Mouse (Mus musculus) left cerebral cortex, adult 2 months (tissue): ENCODE data around the gene Mxra7. TPM values are rescaled to one million over a fixed set of nuclear protein-coding genes. Genes with fewer than 3 reads are reported as not detected.
A peak's percentile ranks its signal among the peaks of the same experiment; 100 is the strongest.
"Not testable (repeated sequence)": the region's sequence is repeated elsewhere in the genome, so short reads cannot be mapped to it uniquely, and the experiment has no call there.

ENCODE experiments used
- DNase-seq, 2 experiments: peaks; one replicate each; pipeline ENCODE4 v3.0.0; 2021 to 2022; ENCODE audit warnings: low spot score in 2 of 2, mixed read lengths in 1 of 2; ENCODE audit errors: extremely low spot score in 1 of 2
- H3K27ac ChIP-seq: fragments of 200-600 bp; 2 replicates; pipeline ENCODE4 v1.8.1; 2022
- H3K4me3 ChIP-seq: fragments of 200-600 bp; 2 replicates; pipeline ENCODE4 v1.8.1; 2022
- CTCF ChIP-seq: fragments of 200-600 bp; IDR thresholded peaks from 2 replicates; pipeline ENCODE4 v1.8.1; 2022; ENCODE audit warnings: antibody characterized with exemption, mild to moderate bottlenecking, moderate library complexity
- intact Hi-C: fragments of 180-260 bp; cut with DNase I; formaldehyde crosslinking; loops from one replicate; pipeline ENCODE4 v1.15.1; 2025
- total RNA-seq, 2 experiments: library from RNA; stranded (reverse); gene quantifications; 2 replicates each; pipeline ENCODE4 v1.2.3; 2021

Mxra7 gene
- total RNA-seq, 2 experiments from 2014 or later: 15.3 to 22.5 TPM

- peak; percentile 95 to 98 for DNase-seq
- intact Hi-C loops: loop anchor here (1.0 kb wide), 1 partner anchor 10 kb away; the partner anchor contains the start of gene Srsf2
- TF ChIP-seq CTCF: no peak
- Histone ChIP-seq H3K27ac (peak within 1 kb of the TSS; percentile 92), H3K4me3 (peak within 1 kb of the TSS; percentile 78)
Observed at GRCm38 (mm10) chr11:116843261-116844233, 15.7 kb upstream of the Mxra7 start, which contains the start of the genes Mettl23 and Jmjd6. Gene Mettl23, plus strand, starts transcription at chr11:116843278. Gene Jmjd6, minus strand, starts transcription at chr11:116843449.

- H3K4me3 ChIP-seq: peak overlapping the region; percentile 78
- intact Hi-C loops: loop anchor here (1.0 kb wide), 1 partner anchor 11 kb away; the partner anchor contains the start of gene Srsf2
- peak overlapping the region; percentile 92 for H3K27ac ChIP-seq
- no peak; the same call in 1 of the 2 replicates for TF ChIP-seq CTCF
- DNase-seq: peak; percentile 69 to 76
Observed at GRCm38 (mm10) chr11:116842531-116843260, 14.8 kb upstream of the Mxra7 start.

GRCm38 (mm10) chr11:116840748-116841147, 12.9 kb upstream of the Mxra7 start:
- DNase-seq: no peak
- Histone ChIP-seq H3K4me3 (no peak overlapping the region), H3K27ac (no peak overlapping the region)
- intact Hi-C loops: no loop called here
- TF ChIP-seq CTCF: no peak; the same call in 1 of the 2 replicates

- DNase-seq: no peak
- intact Hi-C loops: no loop called here
- no peak for TF ChIP-seq CTCF
Observed at GRCm38 (mm10) chr11:116839601-116840000, 11.8 kb upstream of the Mxra7 start.

GRCm38 (mm10) chr11:116838936-116839335, 11.1 kb upstream of the Mxra7 start:
- no peak for TF ChIP-seq CTCF
- Histone ChIP-seq H3K4me3 (no peak overlapping the region), H3K27ac (no peak overlapping the region)
- no peak for DNase-seq
- intact Hi-C loops: no loop called here

More at GRCm38 (mm10) chr11:116839601-116840000, 11.8 kb upstream of the Mxra7 start:
- H3K27ac ChIP-seq: no peak overlapping the region
- no peak overlapping the region for H3K4me3 ChIP-seq

GRCm38 (mm10) chr11:116837441-116837840, 9.6 kb upstream of the Mxra7 start:
- Histone ChIP-seq H3K4me3 (no peak overlapping the region), H3K27ac (no peak overlapping the region)
- intact Hi-C loops: no loop called here
- no peak for TF ChIP-seq CTCF
- DNase-seq: no peak

GRCm38 (mm10) chr11:116836283-116836682, 8.4 kb upstream of the Mxra7 start:
- no peak overlapping the region for H3K4me3 ChIP-seq
- intact Hi-C loops: no loop called here
- DNase-seq: no peak
- no peak overlapping the region for H3K27ac ChIP-seq
- TF ChIP-seq CTCF: no peak

GRCm38 (mm10) chr11:116834954-116835353, 7.1 kb upstream of the Mxra7 start:
- no peak for TF ChIP-seq CTCF
- intact Hi-C loops: no loop called here
- DNase-seq: no peak
- H3K27ac ChIP-seq: no peak overlapping the region
- H3K4me3 ChIP-seq: no peak overlapping the region

- Histone ChIP-seq H3K27ac (no peak overlapping the region), H3K4me3 (no peak overlapping the region)
- intact Hi-C loops: no loop called here
- no peak for TF ChIP-seq CTCF
- no peak for DNase-seq
Observed at GRCm38 (mm10) chr11:116832172-116832685, 4.4 kb upstream of the Mxra7 start.

GRCm38 (mm10) chr11:116826550-116827504, 1.0 kb downstream of the Mxra7 start:
- Histone ChIP-seq H3K4me3 (peak overlapping the region; percentile 67), H3K27ac (peak overlapping the region; percentile 67)
- intact Hi-C loops: no loop called here
- no peak for TF ChIP-seq CTCF
- no peak for DNase-seq

- no peak for TF ChIP-seq CTCF
- Histone ChIP-seq H3K4me3 (no peak overlapping the region), H3K27ac (no peak overlapping the region)
- no peak for DNase-seq
- intact Hi-C loops: no loop called here
Observed at GRCm38 (mm10) chr11:116825230-116825629, 2.6 kb downstream of the Mxra7 start.

- H3K27ac ChIP-seq, intact Hi-C loops, H3K4me3 ChIP-seq, DNase-seq: not testable (repeated sequence)
Observed at GRCm38 (mm10) chr11:116823885-116824284, 4.0 kb downstream of the Mxra7 start.
